Mouse (Mus musculus) lung, postnatal 0 days (tissue): Measurements from ENCODE around the gene Gm11084.

Source experiments
- CTCF ChIP-seq: IDR thresholded peaks from 2 replicates; pipeline ENCODE4 v1.5.1; 2016; ENCODE audit warnings: antibody characterized with exemption, mild to moderate bottlenecking
- EP300 ChIP-seq: IDR thresholded peaks from 2 replicates; pipeline ENCODE4 v1.6.1; 2016; ENCODE audit warnings: antibody characterized with exemption, mild to moderate bottlenecking, control low read depth

GRCm38 (mm10) chr2:72996808-72997378 lies 10.4 kb upstream of the Gm11084 start:
- TF ChIP-seq EP300: no peak
- TF ChIP-seq CTCF: no peak; the same call in 1 of the 2 replicates
